Mouse (Mus musculus) granulocyte monocyte progenitor cell, adult 5-6 weeks (primary cell): ENCODE measurements at regions not wholly inside any gene's neighbourhood (a gene's known extent, or its start where the extent isn't known, plus 50 kb on each side); places are given as distances from the start of the nearest gene placed in this dataset.

ENCODE experiments used
- ATAC-seq: replicated peaks from 2 replicates; pipeline ENCODE4 v1.8.0; 2016; ENCODE audit warnings: mild to moderate bottlenecking, moderate TSS enrichment, inconsistent platforms; ENCODE audit not compliant: poor library complexity, severe bottlenecking

DNA sequence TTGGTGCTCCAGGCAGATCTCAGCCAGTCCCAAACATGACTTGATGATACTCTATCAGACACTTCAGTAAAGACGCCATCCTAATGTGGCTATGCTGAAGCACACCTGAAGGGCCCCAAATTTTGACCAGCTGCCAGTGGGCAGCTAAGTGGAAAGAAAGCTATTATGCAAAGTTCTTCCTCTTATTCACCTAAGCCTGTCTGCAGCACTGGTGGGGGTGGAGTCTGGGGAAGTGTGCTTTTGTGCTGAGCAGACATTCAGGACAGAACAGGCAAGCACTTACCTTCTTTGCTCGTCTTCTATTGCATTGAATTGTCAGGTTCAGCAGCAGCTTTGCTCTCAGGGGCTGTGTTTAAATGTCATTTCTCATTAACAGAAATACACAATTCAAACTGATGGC, 200.7 kb downstream of the Pla2g4a start:
- ATAC-seq = no peak

DNA sequence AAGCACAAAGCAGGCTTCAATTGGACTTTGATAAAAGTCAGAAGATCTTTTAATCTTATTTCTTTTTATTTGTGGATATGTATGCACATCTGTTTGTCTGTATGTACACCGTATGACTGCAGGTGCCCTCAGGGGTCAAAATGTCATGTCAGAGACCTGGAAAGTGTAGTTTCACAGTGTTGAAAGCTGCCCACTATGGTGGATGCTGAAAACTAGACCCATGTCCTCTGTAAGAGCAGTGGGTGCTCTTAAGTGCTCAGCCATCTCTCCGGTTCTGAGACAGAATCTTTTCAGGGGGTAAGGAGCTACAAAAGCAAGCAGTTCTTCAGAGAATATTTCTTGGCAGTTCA, 202.3 kb downstream of the Pla2g4a start:
- no peak for ATAC-seq

DNA sequence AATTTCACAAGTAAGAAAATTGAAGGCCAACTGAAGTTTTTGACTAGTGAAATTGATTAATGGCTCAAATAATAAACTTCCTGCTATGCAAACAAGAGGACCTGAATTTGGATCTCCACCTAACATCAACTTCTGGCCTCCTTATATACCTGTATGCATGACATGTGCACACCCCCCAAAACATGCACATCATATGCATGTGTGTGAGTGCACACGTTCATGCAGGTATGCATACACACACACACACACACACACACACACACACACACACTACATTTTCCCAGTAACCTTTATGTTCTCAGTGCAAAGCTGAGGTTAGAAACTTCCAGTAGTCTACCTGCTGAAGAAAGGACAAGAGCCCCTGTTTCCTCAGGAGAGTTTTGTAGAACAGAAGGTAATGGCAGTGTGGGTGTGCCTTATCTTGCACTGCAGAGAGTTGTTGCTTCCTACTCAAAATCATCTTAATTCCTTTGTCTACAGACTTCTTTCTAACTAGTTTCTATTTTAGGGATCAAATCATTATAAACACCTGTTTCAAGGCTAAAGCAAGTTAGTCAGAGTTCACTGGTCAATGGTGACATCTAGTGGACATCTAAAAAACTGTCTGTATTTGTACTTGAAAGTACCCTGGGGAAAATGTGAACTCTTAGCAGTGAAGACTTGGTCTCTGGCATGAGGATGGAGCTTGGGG, 202.9 kb downstream of the Pla2g4a start:
- ATAC-seq = peak; percentile 63

DNA sequence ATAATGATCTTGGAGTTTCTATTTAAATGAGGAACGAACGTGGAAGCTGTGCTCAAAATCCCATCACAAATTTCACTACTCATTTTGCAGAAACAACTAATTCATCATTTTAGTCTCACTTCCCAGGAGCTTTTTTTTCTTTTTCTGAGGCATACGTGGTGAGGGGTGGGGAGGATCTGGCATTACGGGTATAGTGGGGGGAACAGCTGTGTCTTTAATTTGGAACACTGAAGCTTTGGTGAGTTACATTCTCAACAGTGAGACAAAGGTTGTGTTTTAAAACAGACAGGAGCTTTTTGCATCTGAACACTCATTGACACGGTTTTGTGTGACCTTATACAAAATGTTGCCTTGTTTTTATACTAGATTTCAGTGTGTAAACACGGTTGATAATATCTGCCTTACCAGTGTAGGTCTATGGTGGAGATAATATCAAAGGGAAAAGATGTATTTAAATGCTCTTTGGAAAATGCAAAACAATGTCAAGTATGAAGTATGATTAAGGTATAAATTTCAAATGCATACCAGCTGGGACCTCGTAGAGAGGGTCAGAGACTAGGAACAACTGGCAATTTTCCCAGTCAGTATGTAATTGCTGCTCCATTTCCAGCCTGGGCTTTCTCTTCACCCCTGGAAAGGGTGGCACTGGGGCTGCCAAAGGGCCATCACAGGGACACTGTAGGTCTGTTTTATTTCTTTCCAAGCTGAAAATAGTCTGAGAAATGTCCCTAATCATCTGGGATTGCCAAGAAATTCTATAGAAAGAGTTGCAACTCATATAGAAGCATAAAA, 207.6 kb downstream of the Pla2g4a start:
- ATAC-seq = no peak

DNA sequence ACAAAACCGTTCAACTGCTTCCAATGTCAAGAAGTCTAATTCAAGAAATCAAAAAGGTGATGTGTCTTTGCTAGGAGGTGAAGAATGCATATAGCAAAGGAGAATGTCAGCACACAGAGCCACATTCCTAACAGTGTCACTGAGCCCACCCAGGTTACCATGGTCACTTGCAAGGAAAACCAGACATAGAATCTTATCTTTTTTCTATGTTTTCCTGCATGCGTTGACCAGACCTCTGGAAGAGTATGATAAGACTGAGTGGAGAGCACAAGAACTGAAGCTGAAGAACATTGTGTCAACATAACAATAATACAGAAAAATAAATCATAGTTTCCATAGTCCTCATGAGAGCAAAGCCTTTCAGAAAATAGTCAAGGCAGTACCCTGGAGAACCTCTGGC, 211.7 kb downstream of the Pla2g4a start:
- ATAC-seq = no peak

DNA sequence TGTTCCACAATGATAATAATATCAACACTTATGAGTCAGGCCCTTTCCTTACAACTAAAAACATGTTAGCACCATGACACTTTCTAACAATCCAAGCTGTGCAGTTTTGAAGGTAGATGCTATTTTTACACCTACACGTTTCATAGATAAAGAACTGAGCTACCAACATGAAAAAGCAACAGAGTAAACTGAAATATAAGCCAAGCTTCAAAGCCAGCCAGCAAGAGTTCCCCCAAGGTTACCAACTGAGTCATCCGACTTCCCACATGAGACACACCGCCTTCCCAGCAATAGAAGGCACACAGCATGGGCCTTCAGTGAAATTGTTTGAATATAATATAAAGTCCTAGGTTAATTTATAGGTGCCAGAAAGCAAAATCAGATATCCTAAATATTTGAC, 222.1 kb downstream of the Pla2g4a start:
- no peak for ATAC-seq

DNA sequence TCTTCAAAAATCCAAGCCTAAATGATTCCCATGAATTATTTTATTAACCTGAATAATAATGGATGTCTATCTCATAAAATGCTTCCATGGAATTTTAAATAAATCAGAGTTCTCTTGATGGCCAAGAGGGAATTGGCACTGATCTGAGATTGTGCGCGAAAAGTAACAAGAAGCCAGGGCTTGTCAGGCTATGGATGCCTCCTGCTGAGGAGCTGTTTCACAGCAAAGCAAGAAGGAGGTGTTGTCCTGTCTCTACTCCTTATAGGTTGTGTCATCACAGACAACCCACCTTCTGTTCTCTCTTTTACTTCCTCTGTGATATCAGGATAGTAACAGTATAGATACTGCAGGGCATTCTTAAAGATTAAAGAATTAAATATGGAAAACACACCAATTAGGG, 226.8 kb downstream of the Pla2g4a start:
- no peak for ATAC-seq

DNA sequence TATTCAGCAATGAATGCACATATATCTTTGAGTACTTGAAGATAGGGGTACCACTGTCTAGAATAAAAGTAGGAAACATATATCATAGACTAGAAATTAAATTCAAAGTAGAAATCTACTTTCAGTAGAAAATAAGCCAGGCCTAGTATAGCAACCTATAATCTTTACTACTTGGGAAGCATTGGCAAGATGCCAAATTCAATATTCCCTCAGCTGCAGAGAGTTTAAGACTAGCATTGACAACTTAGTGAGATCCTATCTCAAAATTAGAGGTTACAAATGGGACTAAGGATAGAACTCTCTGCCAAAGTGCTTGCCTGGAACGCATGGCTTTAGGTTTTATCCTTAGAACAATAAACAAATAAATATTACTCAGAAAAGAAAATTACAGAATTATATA, 245.9 kb downstream of the Pla2g4a start:
- no peak for ATAC-seq

DNA sequence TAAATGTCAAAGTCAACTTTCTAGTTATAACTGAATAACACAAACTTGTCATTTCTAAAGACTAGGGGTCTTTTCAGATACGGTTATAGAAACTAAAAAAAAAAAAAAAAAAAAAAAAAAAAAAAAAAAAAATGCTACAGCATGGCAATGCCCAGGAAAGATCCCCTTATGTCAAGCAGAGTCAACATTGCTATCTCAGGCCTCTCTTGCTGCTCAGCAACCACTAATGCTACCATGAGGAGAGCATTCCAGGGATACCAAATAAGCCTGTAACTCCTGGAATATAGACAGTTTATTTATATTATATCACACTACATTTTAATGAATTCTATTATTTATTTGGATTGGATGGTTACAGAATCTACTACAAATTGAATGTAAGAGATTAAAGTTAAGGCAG, 248.8 kb downstream of the Pla2g4a start:
- no peak for ATAC-seq

DNA sequence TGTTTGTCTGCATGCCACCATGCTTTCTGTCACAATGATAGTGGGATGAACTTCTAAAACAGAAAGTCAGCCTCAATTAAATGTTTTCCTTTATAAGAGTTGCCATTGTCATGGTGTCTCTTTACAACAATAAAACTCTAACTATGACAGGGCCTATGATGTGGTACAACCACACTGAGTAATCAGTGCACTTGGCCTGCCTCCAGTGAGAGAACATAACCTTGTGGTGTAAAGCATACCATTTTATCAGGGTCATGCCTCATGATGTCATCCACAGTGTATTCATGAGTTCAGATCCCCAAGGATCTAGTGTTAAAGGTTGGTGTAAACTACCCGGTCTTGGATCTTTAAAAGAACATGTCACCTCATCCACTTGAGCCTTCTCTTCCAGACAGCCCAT, 255.9 kb downstream of the Pla2g4a start:
- ATAC-seq = no peak

DNA sequence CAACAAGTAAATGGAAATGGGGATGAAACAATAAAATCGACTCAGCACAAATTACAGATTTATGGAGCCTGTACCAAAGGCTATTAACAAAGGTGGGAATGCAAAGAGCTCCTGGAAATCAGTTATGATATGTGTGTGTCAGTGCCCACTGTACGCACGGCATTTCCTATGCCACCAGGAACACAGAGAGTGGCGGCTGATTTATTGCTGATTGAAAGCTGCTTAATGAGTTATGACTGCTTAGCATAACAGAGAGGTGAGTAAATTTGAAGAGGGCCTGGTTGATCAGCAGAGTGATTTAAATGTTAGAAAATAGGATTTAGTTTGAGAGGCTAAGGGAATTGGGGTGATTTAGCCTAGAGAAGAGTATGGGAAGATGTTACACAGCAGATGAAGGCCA, 261.7 kb downstream of the Pla2g4a start:
- no peak for ATAC-seq

DNA sequence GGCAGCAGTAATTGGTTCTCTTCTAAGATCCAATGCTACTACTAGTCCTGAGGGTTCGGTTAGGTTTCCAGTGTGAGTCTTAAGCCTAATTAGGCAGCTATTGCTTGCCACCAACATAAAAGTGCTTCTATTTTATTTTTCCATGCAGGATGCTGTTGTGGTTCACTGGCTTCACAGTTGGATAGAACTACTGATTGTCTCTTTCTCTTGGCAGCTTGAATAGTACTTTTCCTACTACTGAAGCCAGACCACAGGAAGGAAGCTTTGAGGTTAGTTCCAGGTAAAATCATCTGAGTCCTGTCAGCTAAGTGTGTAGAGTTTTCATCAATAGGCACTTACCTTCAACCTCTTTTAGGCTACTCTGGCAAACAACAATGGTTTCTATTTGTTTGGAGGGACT, 286.9 kb downstream of the Pla2g4a start:
- no peak for ATAC-seq

DNA sequence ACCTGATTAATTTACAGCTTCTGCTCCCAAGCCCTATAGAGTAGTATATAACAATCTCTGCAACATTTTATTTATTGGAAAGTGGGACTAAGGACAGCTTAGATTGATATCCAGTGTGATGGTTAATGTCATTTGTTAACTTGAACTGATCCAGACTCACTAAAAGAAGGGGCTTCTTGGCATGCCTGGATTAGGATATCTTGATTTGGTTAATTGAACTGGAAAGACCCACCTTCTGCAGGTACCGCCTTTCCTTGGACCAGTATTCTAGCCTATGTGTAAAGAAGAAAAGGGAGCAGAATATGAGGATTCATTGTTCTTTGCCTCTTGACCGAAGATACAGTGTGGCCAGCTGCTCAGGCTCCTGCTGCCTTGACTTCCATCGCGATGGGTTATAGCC, 288.5 kb downstream of the Pla2g4a start:
- no peak for ATAC-seq

DNA sequence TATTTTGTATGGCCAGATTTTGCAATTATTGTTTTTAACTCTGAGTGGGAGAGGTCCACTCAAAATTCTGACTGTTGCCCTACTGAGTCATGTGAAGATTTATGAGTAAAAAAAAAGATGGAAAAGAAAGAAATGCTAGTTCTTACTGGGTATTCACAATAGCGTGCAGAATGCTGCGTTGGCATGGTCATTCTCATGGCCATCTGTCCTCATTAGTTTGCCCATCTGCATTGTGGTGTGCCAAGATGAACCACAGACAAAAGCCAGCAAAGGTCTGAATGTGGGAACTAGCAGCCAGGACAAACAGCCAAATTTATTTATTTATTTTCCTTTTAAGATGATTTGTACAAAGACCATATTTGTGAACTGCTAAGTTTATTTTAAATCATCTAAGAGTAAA, 289.0 kb downstream of the Pla2g4a start:
- ATAC-seq = no peak

DNA sequence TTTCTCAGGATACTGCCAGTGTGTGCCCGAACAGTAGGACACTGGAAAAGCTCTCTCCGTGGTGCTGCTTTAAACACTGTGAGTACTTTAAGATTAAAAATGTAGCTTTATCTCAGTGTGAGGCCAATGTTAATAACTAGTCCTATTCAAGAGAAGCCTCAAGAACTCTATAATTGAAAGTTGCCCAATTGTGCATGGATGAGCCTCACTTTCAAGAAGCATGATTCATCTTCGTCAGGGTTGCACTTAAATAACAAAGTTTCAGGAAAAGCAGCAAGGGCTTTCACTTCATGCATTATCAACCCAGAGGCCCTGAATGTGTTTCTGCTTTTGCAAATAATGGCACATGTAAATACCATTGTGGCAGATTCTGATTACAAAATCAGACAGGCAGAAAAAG, 290.0 kb downstream of the Pla2g4a start:
- no peak for ATAC-seq
